24 mouse cellular contexts compared by ENCODE assay signal in genomic region chr2:77175411-77175810, GRCm38 (mm10). TPM values are rescaled to one million over a fixed set of nuclear protein-coding genes. Genes with fewer than 3 reads are reported as not detected.
DNase-seq lines count a peak whose midpoint lies in the region; ATAC-seq and TF ChIP-seq lines count a peak whose summit lies in the region.
"Had no signal": no experiment of that assay in that cellular context is flagged by ENCODE, and none has a peak within 500 bp of the region (broad histone marks: within the 10 kb centered on the region; RNA-seq: fewer than 3 reads in every experiment).

No protein-coding gene starts in this region.

- no peak overlapping the region for H3K4me3 ChIP-seq in forebrain, embryonic 10.5 days
- no peak overlapping the region for H3K4me3 ChIP-seq in forebrain, embryonic 13.5 days
- H3K4me3 ChIP-seq in layer of hippocampus, adult 2 months = no peak overlapping the region
- no peak overlapping the region for H3K4me3 ChIP-seq in midbrain, embryonic 11.5 days (ENCODE audit: low read depth, low read length)
- no peak overlapping the region for H3K4me3 ChIP-seq in midbrain, embryonic 14.5 days (replicated peaks; ENCODE audit: low read depth, low read length)
- H3K4me3 ChIP-seq: embryonic facial prominence, embryonic 10.5 days; embryonic facial prominence, embryonic 13.5 days; forebrain, embryonic 15.5 days; heart, embryonic 12.5 days; hindbrain, embryonic 10.5 days; hindbrain, embryonic 13.5 days; intestine, embryonic 15.5 days had no signal

- no peak overlapping the region for H3K4me2 ChIP-seq in forebrain, embryonic 13.5 days
- H3K4me2 ChIP-seq in midbrain, embryonic 11.5 days = no peak overlapping the region
- H3K4me2 ChIP-seq in midbrain, embryonic 14.5 days (ENCODE audit: low read length) = no peak overlapping the region
- H3K4me2 ChIP-seq: embryonic facial prominence, embryonic 13.5 days; forebrain, embryonic 15.5 days; hindbrain, embryonic 13.5 days; intestine, embryonic 15.5 days had no signal

- H3K9ac ChIP-seq in forebrain, embryonic 13.5 days = no peak overlapping the region
- no peak overlapping the region for H3K9ac ChIP-seq in midbrain, embryonic 11.5 days (ENCODE audit: low read length)
- no peak overlapping the region for H3K9ac ChIP-seq in midbrain, embryonic 14.5 days (replicated peaks; ENCODE audit: low read length)
- H3K9ac ChIP-seq: embryonic facial prominence, embryonic 13.5 days; forebrain, embryonic 15.5 days; hindbrain, embryonic 13.5 days; intestine, embryonic 15.5 days had no signal

- H3K9me3 ChIP-seq in forebrain, embryonic 10.5 days = no peaks in the 10 kb centered on the region
- no peaks in the 10 kb centered on the region for H3K9me3 ChIP-seq in forebrain, embryonic 13.5 days (replicated peaks)
- H3K9me3 ChIP-seq in midbrain, embryonic 11.5 days (ENCODE audit: control insufficient read depth, low read length) = no peaks in the 10 kb centered on the region
- no peaks in the 10 kb centered on the region for H3K9me3 ChIP-seq in midbrain, embryonic 14.5 days (ENCODE audit: control insufficient read depth, low read length)
- H3K9me3 ChIP-seq: embryonic facial prominence, embryonic 10.5 days; embryonic facial prominence, embryonic 13.5 days; forebrain, embryonic 15.5 days; heart, embryonic 12.5 days; hindbrain, embryonic 10.5 days; hindbrain, embryonic 13.5 days; intestine, embryonic 15.5 days had no signal

- 82% methylated on average over 7 of the region's 7 CpGs for WGBS in forebrain, embryonic 10.5 days
- WGBS in forebrain, embryonic 13.5 days = 78% methylated on average over 7 of the region's 7 CpGs
- WGBS in midbrain, embryonic 11.5 days = 73% methylated on average over 7 of the region's 7 CpGs
- 69% methylated on average over 7 of the region's 7 CpGs for WGBS in midbrain, embryonic 14.5 days

- H3K36me3 ChIP-seq in forebrain, embryonic 10.5 days (replicated peaks) = no peaks in the 10 kb centered on the region
- H3K36me3 ChIP-seq in forebrain, embryonic 13.5 days (ENCODE audit: poor library complexity, severe bottlenecking) = no peaks in the 10 kb centered on the region
- no peaks in the 10 kb centered on the region for H3K36me3 ChIP-seq in midbrain, embryonic 11.5 days (ENCODE audit: control insufficient read depth, insufficient read depth, low read length)
- H3K36me3 ChIP-seq in midbrain, embryonic 14.5 days (ENCODE audit: control insufficient read depth, insufficient read depth, low read length) = no peaks in the 10 kb centered on the region
- H3K36me3 ChIP-seq: embryonic facial prominence, embryonic 10.5 days; embryonic facial prominence, embryonic 13.5 days; forebrain, embryonic 15.5 days; heart, embryonic 12.5 days; hindbrain, embryonic 10.5 days; intestine, embryonic 15.5 days had no signal

- ATAC-seq in forebrain, embryonic 13.5 days = no peak
- no peak for ATAC-seq in midbrain, embryonic 11.5 days (ENCODE audit: low FRiP score)
- ATAC-seq in midbrain, embryonic 14.5 days (ENCODE audit: low FRiP score, low TSS enrichment) = no peak
- ATAC-seq: forebrain, embryonic 15.5 days; hindbrain, embryonic 16.5 days had no signal

- no peak for TF ChIP-seq CTCF in layer of hippocampus, adult 2 months (conservative IDR thresholded peaks at IDR 0.05)

- no peak for DNase-seq in forebrain, embryonic 10.5 days (ENCODE audit: extremely low spot score, low spot score)
- peak; percentile 71 for DNase-seq in heart, adult 11 months
- DNase-seq in heart, postnatal 4 days = no peak
- DNase-seq in layer of hippocampus, adult 2 months (ENCODE audit: low spot score in 2 of 2) = no peak
- DNase-seq in layer of hippocampus, postnatal 10 days (ENCODE audit: low spot score in 2 of 2) = no peak
- DNase-seq in midbrain, embryonic 11.5 days (ENCODE audit: low spot score, missing footprints) = peak; percentile 84
- DNase-seq in midbrain, embryonic 14.5 days = no peak
- DNase-seq: adrenal gland, postnatal 14 days; cerebellum, adult 11 months; cerebellum, adult 2 months; cerebellum, adult 9-11 months; cerebellum, postnatal 25 days; embryo, embryonic 11 days; gastrocnemius, postnatal 25 days; kidney, adult 18-20 months had no signal

- peaks cover 47% of the 10 kb centered on the region for H3K4me1 ChIP-seq in forebrain, embryonic 10.5 days
- H3K4me1 ChIP-seq in forebrain, embryonic 13.5 days = peaks cover 36% of the 10 kb centered on the region
- H3K4me1 ChIP-seq in midbrain, embryonic 11.5 days (ENCODE audit: control insufficient read depth, insufficient read depth, low read length) = peaks cover 20% of the 10 kb centered on the region
- peaks cover 18% of the 10 kb centered on the region for H3K4me1 ChIP-seq in midbrain, embryonic 14.5 days (ENCODE audit: control insufficient read depth, insufficient read depth, low read length)

- no peaks in the 10 kb centered on the region for H3K27me3 ChIP-seq in forebrain, embryonic 10.5 days (ENCODE audit: poor library complexity, severe bottlenecking)
- no peaks in the 10 kb centered on the region for H3K27me3 ChIP-seq in forebrain, embryonic 13.5 days
- no peaks in the 10 kb centered on the region for H3K27me3 ChIP-seq in midbrain, embryonic 11.5 days (ENCODE audit: control insufficient read depth, insufficient read depth, low read length)
- H3K27me3 ChIP-seq in midbrain, embryonic 14.5 days (ENCODE audit: control insufficient read depth, insufficient read depth, low read length) = no peaks in the 10 kb centered on the region
- H3K27me3 ChIP-seq: forebrain, embryonic 15.5 days; heart, embryonic 12.5 days; hindbrain, embryonic 13.5 days; intestine, embryonic 15.5 days had no signal

- H3K27ac ChIP-seq in forebrain, embryonic 10.5 days = 0 out of 2 replicates have a peak overlapping the region, but pooled peaks have one; percentile 3
- no peak overlapping the region for H3K27ac ChIP-seq in forebrain, embryonic 13.5 days
- peak overlapping the region; percentile 61 for H3K27ac ChIP-seq in layer of hippocampus, adult 2 months
- no peak overlapping the region for H3K27ac ChIP-seq in midbrain, embryonic 11.5 days (ENCODE audit: low read depth, low read length)
- no peak overlapping the region for H3K27ac ChIP-seq in midbrain, embryonic 14.5 days (replicated peaks; ENCODE audit: low read depth, low read length)
- H3K27ac ChIP-seq: embryonic facial prominence, embryonic 10.5 days; embryonic facial prominence, embryonic 13.5 days; forebrain, embryonic 15.5 days; hindbrain, embryonic 13.5 days; intestine, embryonic 15.5 days had no signal

RNA-seq across cellular contexts. Expression of gene Ccdc141, which starts 5.0 kb away (rescaled TPM):
- polyA plus RNA-seq in forebrain, embryonic 10.5 days (2016; fragmentation: Nextera tagmentation; extraction: Ambion mirVana) = 2.6 and 3.1 TPM in 2 replicates
- polyA plus RNA-seq in forebrain, embryonic 13.5 days (2015; fragmentation: Nextera tagmentation; extraction: Ambion mirVana) = 3.0 and 3.6 TPM in 2 replicates
- 100 to 1,000 TPM; 228 to 229 TPM for total RNA-seq in heart, postnatal 4 days (2021)
- 10 to 100 TPM; 17.1 to 27.7 TPM for total RNA-seq in layer of hippocampus, adult 2 months (2021)
- total RNA-seq in layer of hippocampus, postnatal 10 days (2021) = 10 to 100 TPM; 29.8 to 30.3 TPM
- 2.5 and 4.4 TPM in 2 replicates for polyA plus RNA-seq in midbrain, embryonic 11.5 days (2014; fragmentation: Nextera tagmentation; extraction: Ambion mirVana)
- polyA plus RNA-seq in midbrain, embryonic 14.5 days (2014; fragmentation: Nextera tagmentation; extraction: Ambion mirVana) = 4.9 and 6.9 TPM in 2 replicates

Comparison
In these comparisons a context has a peak if more than half of its experiments do, and no peak if none do; other contexts are left out.
1. DNase-seq: peak in heart, adult 11 months (single experiment) and midbrain, embryonic 11.5 days (single experiment); none in forebrain, embryonic 10.5 days (single experiment), heart, postnatal 4 days (single experiment), layer of hippocampus, adult 2 months (0 of 2), layer of hippocampus, postnatal 10 days (0 of 2) and midbrain, embryonic 14.5 days (single experiment).
2. H3K27ac ChIP-seq: peak in forebrain, embryonic 10.5 days (single experiment) and layer of hippocampus, adult 2 months (single experiment); none in forebrain, embryonic 13.5 days (single experiment), midbrain, embryonic 11.5 days (single experiment) and midbrain, embryonic 14.5 days (single experiment).